Mouse (Mus musculus) erythroblast, embryonic 14.5 days (primary cell): ENCODE measurements around the gene Pdhb.

Experiments used
- GATA1 ChIP-seq: IDR thresholded peaks from 2 replicates; pipeline ENCODE4 v1.6.1; 2012; ENCODE audit warnings: low read length, inconsistent platforms, mixed read lengths
- TAL1 ChIP-seq: IDR thresholded peaks from 3 replicates; pipeline ENCODE4 v1.6.1; 2012; ENCODE audit warnings: low read length, inconsistent platforms, mixed read lengths

DNA sequence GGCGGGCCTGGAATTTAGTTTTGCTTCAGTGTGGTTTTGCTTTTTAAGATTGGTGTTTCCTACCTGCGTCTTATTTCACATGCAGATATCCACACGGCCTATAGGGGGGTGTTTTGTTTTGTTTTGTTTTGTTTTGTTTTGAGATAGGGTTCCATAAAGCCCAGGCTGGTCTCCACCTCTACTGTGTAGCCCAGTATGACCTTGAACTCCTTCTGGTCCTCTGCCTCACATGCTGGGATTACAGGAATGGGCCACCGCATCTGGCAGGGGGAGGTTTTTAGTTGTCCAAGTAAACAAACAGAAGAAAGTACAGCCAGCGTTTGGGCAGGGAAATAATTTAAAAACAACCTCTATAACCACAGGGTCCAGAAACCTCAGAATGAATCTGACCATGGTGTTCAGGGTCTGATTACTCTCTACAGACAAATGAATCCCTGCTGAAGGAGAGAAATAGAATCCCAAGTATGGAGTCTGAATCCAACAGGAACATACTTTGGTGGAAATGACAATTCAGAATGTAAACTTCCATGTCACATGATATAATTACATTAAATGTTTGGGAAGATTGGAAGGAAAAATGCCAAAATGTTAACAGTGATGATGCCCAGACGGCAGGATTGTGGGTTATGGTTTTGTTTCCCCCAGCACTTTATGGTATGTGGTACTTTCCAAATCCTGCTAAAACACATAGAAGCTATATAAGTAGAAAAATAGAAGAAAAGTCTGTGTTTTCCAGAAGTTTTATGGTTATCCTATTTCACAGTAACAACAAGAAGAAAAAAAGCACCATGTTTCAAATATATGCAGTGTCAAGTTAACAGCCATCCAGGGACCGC, 48.6 kb downstream of the Pdhb start:
- TF ChIP-seq GATA1 (no peak), TAL1 (no peak)
